In genomic region chr3:80893055-80893690, GRCm38 (mm10) we compare ENCODE assay signal across 14 mouse cellular contexts. TPM values are rescaled to one million over a fixed set of nuclear protein-coding genes. Genes with fewer than 3 reads are reported as not detected.
DNase-seq lines count a peak whose midpoint lies in the region; ATAC-seq and TF ChIP-seq lines count a peak whose summit lies in the region.
"Had no signal": no experiment of that assay in that cellular context is flagged by ENCODE, and none has a peak within 500 bp of the region (broad histone marks: within the 10 kb centered on the region; RNA-seq: fewer than 3 reads in every experiment).

No protein-coding gene starts in this region.

- H3K9ac ChIP-seq in forebrain, embryonic 15.5 days (replicated peaks): no peak overlapping the region
- H3K9ac ChIP-seq in forebrain, postnatal 0 days: no peak overlapping the region
- no peak overlapping the region for H3K9ac ChIP-seq in midbrain, postnatal 0 days (replicated peaks; ENCODE audit: low read length, poor library complexity, severe bottlenecking)
- H3K9ac ChIP-seq: embryonic facial prominence, embryonic 15.5 days; heart, embryonic 15.5 days; intestine, embryonic 15.5 days had no signal

- no peak for TF ChIP-seq POLR2A in embryonic fibroblast, embryonic 13.5 days (IDR thresholded peaks at IDR 0.05; ENCODE audit: low read depth, low read length)

- H3K4me3 ChIP-seq in forebrain, embryonic 15.5 days: no peak overlapping the region
- H3K4me3 ChIP-seq in forebrain, postnatal 0 days (ENCODE audit: low read depth, low read length): no peak overlapping the region
- no peak overlapping the region for H3K4me3 ChIP-seq in layer of hippocampus, adult 2 months
- H3K4me3 ChIP-seq in embryonic fibroblast, embryonic 13.5 days (ENCODE audit: insufficient read depth, low read length): no peak overlapping the region
- no peak overlapping the region for H3K4me3 ChIP-seq in midbrain, postnatal 0 days (ENCODE audit: low read depth, low read length)
- H3K4me3 ChIP-seq: embryonic facial prominence, embryonic 15.5 days; heart, embryonic 15.5 days; intestine, embryonic 15.5 days had no signal

- no peaks in the 10 kb centered on the region for H3K9me3 ChIP-seq in forebrain, embryonic 15.5 days
- H3K9me3 ChIP-seq in forebrain, postnatal 0 days (ENCODE audit: low read length): no peaks in the 10 kb centered on the region
- H3K9me3 ChIP-seq in midbrain, postnatal 0 days (ENCODE audit: low read length): no peaks in the 10 kb centered on the region
- H3K9me3 ChIP-seq: embryonic facial prominence, embryonic 15.5 days; heart, embryonic 15.5 days; intestine, embryonic 15.5 days had no signal

- ATAC-seq in forebrain, embryonic 15.5 days (replicated peaks): no peak
- ATAC-seq in forebrain, postnatal 0 days: no peak
- no peak for ATAC-seq in midbrain, postnatal 0 days (ENCODE audit: low FRiP score)
- ATAC-seq: intestine, embryonic 15.5 days had no signal

- no peak for DNase-seq in forebrain, postnatal 0 days
- no peak for DNase-seq in layer of hippocampus, adult 2 months (ENCODE audit: low spot score in 2 of 2)
- no peak for DNase-seq in layer of hippocampus, postnatal 25 days (ENCODE audit: extremely low spot score in 1 of 2, low spot score in 1 of 2)
- peak; percentile 22 for DNase-seq in midbrain, postnatal 0 days (ENCODE audit: low spot score)
- no peak for DNase-seq in thymus, adult 18-20 months
- DNase-seq: cerebellum, postnatal 10 days; right cerebral cortex, postnatal 14 days had no signal

- H3K4me1 ChIP-seq in forebrain, embryonic 15.5 days: no peaks in the 10 kb centered on the region
- H3K4me1 ChIP-seq in forebrain, postnatal 0 days (ENCODE audit: insufficient read depth): no peaks in the 10 kb centered on the region
- peaks cover 7% of the 10 kb centered on the region; the same call in 1 of the 2 replicates for H3K4me1 ChIP-seq in embryonic fibroblast, embryonic 13.5 days (ENCODE audit: control insufficient read depth, insufficient read depth, low read length)
- no peaks in the 10 kb centered on the region for H3K4me1 ChIP-seq in midbrain, postnatal 0 days (ENCODE audit: insufficient read depth, low read length)
- H3K4me1 ChIP-seq: embryonic facial prominence, embryonic 15.5 days; heart, embryonic 15.5 days had no signal

- no peak for TF ChIP-seq CTCF in forebrain, postnatal 0 days (IDR thresholded peaks at IDR 0.05; ENCODE audit: low read depth)
- TF ChIP-seq CTCF in layer of hippocampus, adult 2 months (conservative IDR thresholded peaks at IDR 0.05): no peak
- TF ChIP-seq CTCF in embryonic fibroblast, embryonic 13.5 days (IDR thresholded peaks at IDR 0.05; ENCODE audit: borderline replicate concordance, insufficient read depth, low read length): no peak
- TF ChIP-seq CTCF in midbrain, postnatal 0 days (IDR thresholded peaks at IDR 0.05): no peak

- 70% methylated on average over 4 of the region's 4 CpGs for WGBS in forebrain, embryonic 15.5 days
- 66% methylated on average over 4 of the region's 4 CpGs for WGBS in forebrain, postnatal 0 days
- 53% methylated on average over 4 of the region's 4 CpGs for WGBS in midbrain, postnatal 0 days

- peak overlapping the region; percentile 31; the same call in 1 of the 2 replicates for H3K27ac ChIP-seq in forebrain, embryonic 15.5 days (replicated peaks)
- no peak overlapping the region; the same call in 1 of the 2 replicates for H3K27ac ChIP-seq in forebrain, postnatal 0 days (ENCODE audit: low read depth, low read length)
- peak overlapping the region; percentile 36; the same call in 1 of the 2 replicates for H3K27ac ChIP-seq in layer of hippocampus, adult 2 months
- peak overlapping the region; percentile 52; the same call in 1 of the 2 replicates for H3K27ac ChIP-seq in embryonic fibroblast, embryonic 13.5 days (ENCODE audit: insufficient read depth, low read length)
- peak overlapping the region; percentile 26; the same call in 1 of the 2 replicates for H3K27ac ChIP-seq in midbrain, postnatal 0 days (ENCODE audit: low read depth, low read length)
- H3K27ac ChIP-seq: embryonic facial prominence, embryonic 15.5 days; heart, embryonic 15.5 days; intestine, embryonic 15.5 days had no signal

- no peaks in the 10 kb centered on the region for H3K36me3 ChIP-seq in forebrain, embryonic 15.5 days
- no peaks in the 10 kb centered on the region for H3K36me3 ChIP-seq in forebrain, postnatal 0 days (ENCODE audit: insufficient read depth)
- no peaks in the 10 kb centered on the region for H3K36me3 ChIP-seq in midbrain, postnatal 0 days (ENCODE audit: insufficient read depth, low read length)
- H3K36me3 ChIP-seq: embryonic facial prominence, embryonic 15.5 days; heart, embryonic 15.5 days; intestine, embryonic 15.5 days had no signal

- no peak overlapping the region for H3K4me2 ChIP-seq in forebrain, embryonic 15.5 days (replicated peaks)
- no peak overlapping the region for H3K4me2 ChIP-seq in forebrain, postnatal 0 days (ENCODE audit: low read depth)
- H3K4me2 ChIP-seq in midbrain, postnatal 0 days (ENCODE audit: low read depth, low read length, poor library complexity, severe bottlenecking): no peak overlapping the region
- H3K4me2 ChIP-seq: embryonic facial prominence, embryonic 15.5 days; heart, embryonic 15.5 days; intestine, embryonic 15.5 days had no signal

- H3K27me3 ChIP-seq in forebrain, embryonic 15.5 days: no peaks in the 10 kb centered on the region
- no peaks in the 10 kb centered on the region for H3K27me3 ChIP-seq in forebrain, postnatal 0 days (ENCODE audit: insufficient read depth, low read length)
- no peaks in the 10 kb centered on the region for H3K27me3 ChIP-seq in midbrain, postnatal 0 days (ENCODE audit: insufficient read depth, low read length)
- H3K27me3 ChIP-seq: embryonic facial prominence, embryonic 15.5 days; heart, embryonic 15.5 days; intestine, embryonic 15.5 days had no signal

RNA-seq across cellular contexts. Expression of gene Glrb, which starts 20.3 kb away (rescaled TPM):
- 32.7 and 33.4 TPM in 2 replicates for polyA plus RNA-seq in forebrain, embryonic 15.5 days (2015; fragmentation: Nextera tagmentation; extraction: Ambion mirVana)
- 79.4 and 99.6 TPM in 2 replicates for total RNA-seq in forebrain, postnatal 0 days (2014; rRNA removed)
- 51.1 and 56.9 TPM in 2 replicates for polyA plus RNA-seq in forebrain, postnatal 0 days (2015; fragmentation: Nextera tagmentation; extraction: Ambion mirVana)
- total RNA-seq in layer of hippocampus, adult 2 months (2021): 100 to 1,000 TPM; 139 to 144 TPM
- 100 to 1,000 TPM; 133 to 148 TPM for total RNA-seq in layer of hippocampus, postnatal 25 days (2021)
- 6.8 and 18.0 TPM in 2 replicates for polyA plus RNA-seq in embryonic fibroblast, embryonic 13.5 days (2011; ENCODE audit: insufficient read length, low read depth, missing spikeins)
- total RNA-seq in midbrain, postnatal 0 days (2014; rRNA removed): 84.5 and 96.0 TPM in 2 replicates
- 62.2 and 68.5 TPM in 2 replicates for polyA plus RNA-seq in midbrain, postnatal 0 days (2015; fragmentation: Nextera tagmentation; extraction: Ambion mirVana)
- total RNA-seq: megakaryocyte-erythroid progenitor cell, adult 5-6 weeks; MEL had no signal
